Mouse (Mus musculus) lung, embryonic 14.5 days (tissue): ENCODE results near the gene Vwa8. TPM values are rescaled to one million over a fixed set of nuclear protein-coding genes. Genes with fewer than 3 reads are reported as not detected.
A peak's percentile ranks its signal among the peaks of the same experiment; 100 is the strongest.

Experiments used
- ATAC-seq: fragments of 200-750 bp; cut with Nextera tagmentation; 2 replicates; pipeline ENCODE4 v1.8.0; 2017; ENCODE audit warnings: mild to moderate bottlenecking, moderate TSS enrichment, moderate library complexity; ENCODE audit not compliant: insufficient read depth
- DNase-seq: peaks from one replicate; pipeline ENCODE4 v3.0.0-alpha.2; 2015
- H3K27ac ChIP-seq: fragments of 300-500 bp; sonication (generic); 2 replicates; pipeline ENCODE4 v1.5.1; 2014; ENCODE audit warnings: low read depth, mild to moderate bottlenecking, moderate library complexity
- H3K27me3 ChIP-seq: fragments of 300-500 bp; sonication (generic); 2 replicates; pipeline ENCODE4 v1.6.1; 2014; ENCODE audit warnings: low read length, control low read depth; ENCODE audit not compliant: insufficient read depth
- H3K36me3 ChIP-seq: fragments of 300-500 bp; sonication (generic); 2 replicates; pipeline ENCODE4 v1.6.1; 2014; ENCODE audit warnings: control low read depth; ENCODE audit not compliant: insufficient read depth
- H3K4me1 ChIP-seq: fragments of 300-500 bp; sonication (generic); 2 replicates; pipeline ENCODE4 v1.6.1; 2014; ENCODE audit warnings: antibody characterized with exemption, control low read depth; ENCODE audit not compliant: insufficient read depth
- H3K4me2 ChIP-seq: fragments of 300-500 bp; sonication (generic); 2 replicates; pipeline ENCODE4 v1.6.1; 2014; ENCODE audit warnings: mild to moderate bottlenecking
- H3K4me3 ChIP-seq: fragments of 300-500 bp; sonication (generic); 2 replicates; pipeline ENCODE4 v1.5.1; 2014; ENCODE audit warnings: low read depth, low read length
- H3K9ac ChIP-seq: fragments of 300-500 bp; sonication (generic); 2 replicates; pipeline ENCODE4 v1.6.1; 2014
- H3K9me3 ChIP-seq: fragments of 300-500 bp; sonication (generic); 2 replicates; pipeline ENCODE4 v1.6.1; 2016; ENCODE audit warnings: low read depth, low read length, control low read depth
- CTCF ChIP-seq: IDR thresholded peaks from 2 replicates; pipeline ENCODE4 v1.5.1; 2016; ENCODE audit warnings: antibody characterized with exemption, low read depth
- WGBS: fragments of 180-500 bp; shearing (Covaris S2); extraction: QIAGEN DNeasy Blood & Tissue Kit; methylation state at CpG from one replicate; pipeline ENCODE4 v1.1.7; 2014; 5-methylcytosine and 5-hydroxymethylcytosine counted together
- polyA plus RNA-seq: library from polyadenylated mRNA; unstranded; fragments of >200 nt; fragmentation: Nextera tagmentation; extraction: Ambion mirVana; gene quantifications from 2 replicates; pipeline ENCODE4 v1.2.1, GENCODE M21; 2014

Gene Vwa8
- polyA plus RNA-seq, 1 experiment from 2014 or later: 12.5 TPM

- DNase-seq: no peak
- WGBS: 85% methylated on average over 10 of the region's 10 CpGs
- no peak for ATAC-seq
- Histone ChIP-seq H3K4me1 (no peaks in the 10 kb centered on the region), H3K4me2 (no peak overlapping the region), H3K9ac (no peak overlapping the region), H3K4me3 (no peak overlapping the region), H3K27ac (no peak overlapping the region), H3K27me3 (no peaks in the 10 kb centered on the region), H3K36me3 (no peaks in the 10 kb centered on the region), H3K9me3 (no peaks in the 10 kb centered on the region)
- no peak for TF ChIP-seq CTCF
These were observed 59.5 kb downstream of the Vwa8 start for GRCm38 (mm10) chr14:78908205-78908863.

DNA sequence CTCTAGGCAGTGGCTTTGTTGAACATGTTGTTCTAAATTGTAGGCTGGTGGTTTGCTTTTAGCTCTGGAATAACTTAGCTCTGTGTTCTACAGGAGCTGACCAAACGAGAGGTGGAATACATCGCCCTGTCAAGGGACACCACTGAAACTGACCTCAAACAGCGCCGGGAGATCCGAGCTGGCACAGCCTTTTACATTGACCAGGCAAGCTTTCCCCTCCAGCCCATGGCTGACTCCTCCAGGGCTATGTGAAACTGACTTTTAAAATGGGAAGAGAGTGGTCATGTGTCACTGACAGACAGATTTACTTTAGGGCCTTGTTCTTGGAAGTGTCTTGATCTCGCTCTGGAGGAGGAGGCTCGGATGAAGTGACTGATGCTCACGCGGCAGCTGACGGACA lies 63.2 kb downstream of the Vwa8 start:
- H3K4me2 ChIP-seq: no peak overlapping the region
- TF ChIP-seq CTCF: no peak
- WGBS: 74% methylated on average over 10 of the region's 10 CpGs
- H3K27me3 ChIP-seq: no peaks in the 10 kb centered on the region
- no peaks in the 10 kb centered on the region for H3K36me3 ChIP-seq
- H3K9ac ChIP-seq: no peak overlapping the region
- no peaks in the 10 kb centered on the region for H3K9me3 ChIP-seq
- no peak for ATAC-seq
- H3K4me3 ChIP-seq: no peak overlapping the region
- DNase-seq: no peak
- no peak overlapping the region for H3K27ac ChIP-seq
- H3K4me1 ChIP-seq: no peaks in the 10 kb centered on the region

DNA sequence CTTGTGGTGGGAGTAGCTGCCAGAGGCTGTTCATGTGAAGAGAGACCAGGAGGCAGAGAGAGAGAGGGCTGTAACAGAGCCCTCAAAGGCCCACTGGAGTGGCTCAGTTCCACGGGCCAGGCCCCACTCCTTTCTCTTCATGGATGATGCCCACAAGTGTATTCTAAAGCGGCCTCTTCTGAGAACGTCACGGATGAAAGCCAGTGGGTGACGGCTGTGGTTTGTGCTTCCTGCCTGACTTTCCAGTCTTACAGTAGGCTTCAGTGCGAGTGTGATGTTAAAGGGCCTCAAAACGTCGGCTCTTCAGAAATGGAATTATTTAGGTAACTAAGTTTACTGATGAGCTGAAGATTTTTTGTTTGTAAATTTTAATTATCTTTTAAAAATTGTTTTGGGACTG lies 65.3 kb downstream of the Vwa8 start:
- H3K36me3 ChIP-seq: no peaks in the 10 kb centered on the region
- no peak overlapping the region for H3K9ac ChIP-seq
- H3K4me3 ChIP-seq: no peak overlapping the region
- WGBS: 81% methylated on average over 8 of the region's 8 CpGs
- no peaks in the 10 kb centered on the region for H3K27me3 ChIP-seq
- no peak for TF ChIP-seq CTCF
- ATAC-seq (no peak), DNase-seq (no peak)
- no peaks in the 10 kb centered on the region for H3K4me1 ChIP-seq
- no peak overlapping the region for H3K27ac ChIP-seq
- no peaks in the 10 kb centered on the region for H3K9me3 ChIP-seq
- H3K4me2 ChIP-seq: no peak overlapping the region

GRCm38 (mm10) chr14:78916691-78917090 lies 67.8 kb downstream of the Vwa8 start:
- DNase-seq: no peak
- H3K9ac ChIP-seq: no peak overlapping the region
- H3K4me3 ChIP-seq: no peak overlapping the region
- no peaks in the 10 kb centered on the region for H3K4me1 ChIP-seq
- no peaks in the 10 kb centered on the region for H3K36me3 ChIP-seq
- H3K9me3 ChIP-seq: no peaks in the 10 kb centered on the region
- H3K27ac ChIP-seq: no peak overlapping the region
- no peaks in the 10 kb centered on the region for H3K27me3 ChIP-seq
- ATAC-seq: no peak
- WGBS: 92% methylated on average over 2 of the region's 2 CpGs
- TF ChIP-seq CTCF: no peak
- no peak overlapping the region for H3K4me2 ChIP-seq

GRCm38 (mm10) chr14:78921219-78921618 lies 72.4 kb downstream of the Vwa8 start:
- Histone ChIP-seq H3K4me1 (no peaks in the 10 kb centered on the region), H3K4me2 (no peak overlapping the region), H3K27me3 (no peaks in the 10 kb centered on the region), H3K9me3 (no peaks in the 10 kb centered on the region), H3K27ac (no peak overlapping the region), H3K36me3 (no peaks in the 10 kb centered on the region), H3K4me3 (no peak overlapping the region), H3K9ac (no peak overlapping the region)
- DNase-seq: peak; percentile 19
- ATAC-seq: no peak
- TF ChIP-seq CTCF: no peak
- WGBS: 34% methylated on average over 2 of the region's 2 CpGs

- no peak overlapping the region for H3K4me2 ChIP-seq
These were observed 74.8 kb downstream of the Vwa8 start for GRCm38 (mm10) chr14:78923631-78924030.

DNA sequence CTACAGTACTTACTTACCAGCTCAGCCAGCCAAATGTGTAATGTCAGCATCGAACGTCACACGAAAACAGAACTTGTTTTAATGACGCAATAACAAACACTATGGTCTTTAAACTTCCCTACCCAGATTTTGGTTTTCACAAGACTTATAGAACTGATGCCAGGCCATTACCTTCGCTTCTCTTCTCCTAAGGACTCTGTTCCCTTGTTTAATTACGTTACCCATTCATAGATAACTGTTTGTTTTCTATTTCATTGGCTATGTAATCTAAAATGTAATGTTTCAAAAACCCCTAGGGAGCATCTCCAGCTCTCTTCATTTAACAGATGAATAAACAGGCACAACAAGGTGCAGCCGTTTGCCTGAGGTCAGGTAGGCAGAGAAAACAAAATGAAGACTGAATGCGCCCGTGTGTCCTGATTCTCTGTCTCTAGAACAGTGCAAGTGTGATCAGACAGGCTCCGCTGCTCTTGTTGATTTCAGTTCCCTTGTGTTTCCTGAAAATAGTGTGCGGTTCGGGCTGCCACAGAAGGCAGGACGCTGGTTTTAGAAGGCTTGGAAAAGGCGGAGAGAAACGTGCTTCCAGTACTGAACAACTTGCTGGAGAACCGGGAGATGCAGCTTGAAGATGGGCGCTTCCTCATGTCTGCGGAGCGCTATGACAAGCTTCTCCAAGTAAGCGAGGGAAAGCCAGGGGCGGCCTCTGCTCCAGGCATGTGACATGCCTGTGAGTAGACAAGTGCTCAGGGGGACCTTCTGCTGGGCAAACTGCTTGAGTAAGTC lies 76.1 kb downstream of the Vwa8 start:
- no peaks in the 10 kb centered on the region for H3K27me3 ChIP-seq
- H3K4me1 ChIP-seq: no peaks in the 10 kb centered on the region
- no peak overlapping the region for H3K4me2 ChIP-seq
- ATAC-seq: no peak
- DNase-seq: no peak
- H3K4me3 ChIP-seq: no peak overlapping the region
- H3K27ac ChIP-seq: no peak overlapping the region
- TF ChIP-seq CTCF: no peak
- no peaks in the 10 kb centered on the region for H3K36me3 ChIP-seq
- H3K9me3 ChIP-seq: no peaks in the 10 kb centered on the region
- H3K9ac ChIP-seq: no peak overlapping the region
- WGBS: 82% methylated on average over 21 of the region's 21 CpGs

More at GRCm38 (mm10) chr14:78923631-78924030, 74.8 kb downstream of the Vwa8 start:
- Histone ChIP-seq H3K9ac (no peak overlapping the region), H3K36me3 (no peaks in the 10 kb centered on the region), H3K4me3 (no peak overlapping the region), H3K27ac (no peak overlapping the region), H3K9me3 (no peaks in the 10 kb centered on the region), H3K27me3 (no peaks in the 10 kb centered on the region), H3K4me1 (no peaks in the 10 kb centered on the region)
- TF ChIP-seq CTCF: no peak
- WGBS: 81% methylated on average over 5 of the region's 5 CpGs
- DNase-seq (no peak), ATAC-seq (no peak)
